Mouse (Mus musculus) limb, embryonic 10.5 days (tissue): ENCODE data around the gene Wipi2. TPM values are rescaled to one million over a fixed set of nuclear protein-coding genes. Genes with fewer than 3 reads are reported as not detected.
A peak's percentile ranks its signal among the peaks of the same experiment; 100 is the strongest.

Experiments
- DNase-seq: peaks from one replicate; pipeline ENCODE4 v3.0.0-alpha.2; 2017; ENCODE audit warnings: low spot score
- H3K27ac ChIP-seq: fragments of 300-500 bp; sonication (generic); 2 replicates; pipeline ENCODE4 v1.5.1; 2016; ENCODE audit warnings: mild to moderate bottlenecking
- H3K27me3 ChIP-seq: fragments of 300-500 bp; sonication (generic); 2 replicates; pipeline ENCODE4 v1.6.1; 2016; ENCODE audit warnings: low read depth, mild to moderate bottlenecking; ENCODE audit not compliant: poor library complexity, severe bottlenecking
- H3K36me3 ChIP-seq: fragments of 300-500 bp; sonication (generic); 2 replicates; pipeline ENCODE4 v1.6.1; 2016; ENCODE audit warnings: mild to moderate bottlenecking, moderate library complexity
- H3K4me1 ChIP-seq: fragments of 300-500 bp; sonication (generic); 2 replicates; pipeline ENCODE4 v1.6.1; 2016
- H3K4me3 ChIP-seq: fragments of 300-500 bp; sonication (generic); 2 replicates; pipeline ENCODE4 v1.5.1; 2016; ENCODE audit warnings: mild to moderate bottlenecking, moderate library complexity
- H3K9me3 ChIP-seq: fragments of 300-500 bp; sonication (generic); replicated peaks from 2 replicates; pipeline ENCODE4 v1.6.1; 2016; ENCODE audit warnings: mild to moderate bottlenecking
- WGBS: fragments of 180-500 bp; shearing (Covaris S2); methylation state at CpG from one replicate; pipeline ENCODE4 v1.1.7; 2016; 5-methylcytosine and 5-hydroxymethylcytosine counted together
- polyA plus RNA-seq: library from polyadenylated mRNA; unstranded; fragments of >200 nt; fragmentation: Nextera tagmentation; extraction: Ambion mirVana; gene quantifications from 2 replicates; pipeline ENCODE4 v1.2.1, GENCODE M21; 2016

Wipi2 gene
- polyA plus RNA-seq, 1 experiment from 2014 or later, result 71.6 TPM

DNA sequence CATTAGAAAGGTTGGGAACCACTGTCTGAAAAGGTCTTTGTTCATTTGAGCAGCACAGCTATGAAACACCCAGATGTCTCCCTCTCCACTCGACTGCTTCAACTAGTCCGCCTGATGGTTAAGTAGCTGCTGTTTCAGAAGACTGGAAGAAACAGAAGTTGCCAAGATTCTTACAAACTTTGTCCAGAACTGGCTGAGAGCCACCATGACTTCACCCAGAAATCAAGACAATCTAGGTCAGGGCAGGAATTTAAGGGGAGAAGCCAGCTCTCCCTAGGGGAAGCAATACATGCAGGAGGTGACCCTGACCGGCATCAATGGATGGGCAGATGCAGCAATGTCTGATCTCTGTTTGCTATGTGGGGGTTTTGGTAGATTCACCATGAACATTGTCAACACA, 54.4 kb downstream of the Wipi2 start:
- Histone ChIP-seq H3K27me3 (no peaks in the 10 kb centered on the region), H3K36me3 (no peaks in the 10 kb centered on the region), H3K4me3 (no peak overlapping the region), H3K27ac (no peak overlapping the region), H3K4me1 (no peaks in the 10 kb centered on the region), H3K9me3 (no peaks in the 10 kb centered on the region)
- WGBS, result 88% methylated on average over 3 of the region's 3 CpGs
- DNase-seq, result no peak

DNA sequence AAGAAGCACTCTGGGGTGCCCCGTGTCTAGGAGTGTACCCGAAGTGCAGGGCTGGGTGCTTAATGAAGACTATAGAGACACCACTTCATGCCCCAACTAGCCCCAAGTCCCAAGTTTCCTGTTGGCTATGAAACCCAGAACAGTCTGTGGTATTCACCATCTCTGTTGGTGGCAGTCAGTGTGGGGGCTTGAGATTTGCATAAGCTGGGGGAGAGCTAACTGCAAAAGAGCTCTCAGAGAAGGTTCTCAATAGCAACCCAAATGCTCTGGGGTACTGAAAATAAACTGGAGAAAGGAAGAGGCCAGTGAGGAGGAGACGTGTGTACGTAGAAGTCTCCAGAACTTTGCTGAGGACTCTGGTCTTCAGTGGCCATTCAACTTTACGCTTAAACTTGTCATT, 55.0 kb downstream of the Wipi2 start:
- Histone ChIP-seq H3K27me3 (no peaks in the 10 kb centered on the region), H3K4me1 (no peaks in the 10 kb centered on the region), H3K9me3 (no peaks in the 10 kb centered on the region), H3K36me3 (no peaks in the 10 kb centered on the region), H3K27ac (no peak overlapping the region), H3K4me3 (no peak overlapping the region)
- DNase-seq, result no peak
- 88% methylated on average over 5 of the region's 5 CpGs for WGBS

DNA sequence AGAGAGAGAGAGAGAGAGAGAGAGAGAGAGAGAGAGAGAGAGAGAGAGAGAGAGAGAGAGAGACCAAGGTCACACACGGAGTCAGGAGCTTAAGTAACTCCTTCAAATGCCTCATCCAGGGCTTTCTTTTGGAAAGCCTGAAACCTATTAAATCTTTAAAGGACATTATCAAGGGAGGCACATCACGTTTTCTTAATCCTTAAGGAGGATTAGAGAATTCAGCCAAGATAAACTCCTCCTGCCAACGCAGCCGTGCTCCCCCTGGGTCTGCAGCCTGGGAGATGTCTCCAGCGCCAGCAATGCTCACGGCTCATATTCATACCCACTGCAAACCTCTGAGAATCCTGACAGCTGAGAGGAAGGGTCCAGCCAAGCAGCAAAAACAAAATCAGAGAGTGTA, 61.4 kb downstream of the Wipi2 start:
- Histone ChIP-seq H3K27me3 (no peaks in the 10 kb centered on the region), H3K27ac (no peak overlapping the region), H3K4me3 (no peak overlapping the region), H3K4me1 (0 out of 2 replicates have a peak, but pooled peaks cover 4% of the 10 kb centered on the region), H3K9me3 (no peaks in the 10 kb centered on the region), H3K36me3 (no peaks in the 10 kb centered on the region)
- DNase-seq, result no peak
- 67% methylated on average over 6 of the region's 6 CpGs for WGBS

DNA sequence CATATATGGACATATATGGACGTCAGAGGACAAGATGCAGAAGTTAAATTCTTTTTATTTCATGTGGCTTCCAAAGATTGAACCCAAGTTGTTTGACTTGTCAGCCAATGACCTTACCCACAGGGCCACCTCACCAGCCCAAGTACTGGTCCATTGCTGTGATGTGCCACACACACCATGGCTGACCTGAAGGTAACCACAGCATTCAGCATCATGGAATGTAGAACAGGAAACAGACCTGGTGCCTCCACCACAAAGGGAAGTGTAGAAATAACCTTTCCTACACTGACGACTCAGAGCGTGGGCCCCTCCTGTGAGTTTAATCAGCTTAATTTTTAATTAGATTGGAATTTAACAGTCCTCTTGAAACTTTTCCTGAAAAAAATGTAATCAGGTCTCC, 62.8 kb downstream of the Wipi2 start:
- 92% methylated on average over 3 of the region's 3 CpGs for WGBS
- Histone ChIP-seq H3K9me3 (no peaks in the 10 kb centered on the region), H3K36me3 (no peaks in the 10 kb centered on the region), H3K4me1 (0 out of 2 replicates have a peak, but pooled peaks cover 4% of the 10 kb centered on the region), H3K27me3 (peaks cover 5% of the 10 kb centered on the region; the same call in 1 of the 2 replicates), H3K4me3 (no peak overlapping the region), H3K27ac (no peak overlapping the region)
- DNase-seq, result no peak

DNA sequence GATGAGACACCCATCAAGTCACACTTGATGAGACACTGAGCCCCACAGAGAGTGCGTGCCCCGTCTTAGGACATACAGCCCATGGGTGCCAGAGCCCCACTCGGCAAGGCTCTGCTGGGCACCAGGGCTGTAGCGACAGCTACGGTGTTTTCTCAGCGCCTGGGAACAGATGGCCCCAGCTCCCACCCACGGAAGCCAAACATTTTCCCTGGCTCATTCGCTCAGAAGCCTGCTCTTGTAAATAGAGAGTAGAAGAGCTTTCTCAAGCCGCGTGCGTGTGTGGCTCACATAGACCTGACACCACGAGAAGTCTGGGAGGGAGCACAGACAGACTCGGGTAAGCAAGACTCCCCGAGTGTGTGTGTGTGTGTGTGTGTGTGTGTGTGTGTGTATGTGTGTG, 64.8 kb downstream of the Wipi2 start, which contains the start of gene Slc29a4:
TSS of gene Slc29a4 (plus strand) at position 265 of the 400 bp plus-strand sequence.
- 65% methylated on average over 14 of the region's 14 CpGs for WGBS
- Histone ChIP-seq H3K27me3 (peaks cover 9% of the 10 kb centered on the region; the same call in 1 of the 2 replicates), H3K4me1 (0 out of 2 replicates have a peak, but pooled peaks cover 7% of the 10 kb centered on the region), H3K36me3 (no peaks in the 10 kb centered on the region), H3K9me3 (no peaks in the 10 kb centered on the region), H3K4me3 (no peak within 1 kb of the TSS), H3K27ac (no peak within 1 kb of the TSS)
- no peak for DNase-seq

DNA sequence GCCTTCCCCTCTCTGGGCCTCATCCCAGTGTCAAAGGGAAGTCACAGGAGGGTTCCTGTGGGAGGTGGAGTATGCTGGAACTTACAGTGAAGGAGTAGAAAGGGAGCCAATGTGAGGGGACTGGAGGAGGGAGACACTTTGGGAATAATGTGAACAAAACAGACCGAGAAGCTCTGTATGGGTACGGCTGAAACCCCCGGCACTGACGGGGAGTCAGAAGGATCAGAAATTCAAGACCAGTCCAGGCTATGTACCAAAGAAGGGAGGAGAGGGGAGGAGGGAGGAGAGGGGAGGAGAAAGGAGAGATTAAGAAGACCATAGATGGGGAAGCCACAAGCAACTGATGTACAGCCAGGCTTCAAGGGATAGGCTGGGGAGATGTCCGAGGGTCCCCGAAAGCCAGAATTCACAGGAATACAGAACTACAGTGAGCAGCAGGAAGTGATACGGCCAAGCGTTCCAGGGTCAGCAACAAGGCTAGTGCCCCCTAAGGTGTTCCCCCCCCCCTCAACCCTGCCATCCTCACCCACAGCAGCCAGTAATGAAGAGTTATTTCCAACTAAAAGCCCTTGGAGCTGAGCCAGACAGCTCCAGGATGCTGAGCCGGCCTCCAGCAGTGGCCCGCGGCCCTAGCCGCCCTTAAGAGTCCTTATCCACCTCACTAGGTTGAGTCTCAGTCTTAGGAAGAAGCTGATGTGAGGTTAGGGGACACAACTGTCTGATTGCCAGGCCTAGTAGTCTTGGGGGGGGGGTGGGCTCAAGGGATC, 65.7 kb downstream of the Wipi2 start:
- 0 out of 2 replicates have a peak, but pooled peaks cover 7% of the 10 kb centered on the region for H3K4me1 ChIP-seq
- no peak overlapping the region for H3K4me3 ChIP-seq
- no peaks in the 10 kb centered on the region for H3K9me3 ChIP-seq
- H3K27ac ChIP-seq, result no peak overlapping the region
- H3K36me3 ChIP-seq, result no peaks in the 10 kb centered on the region
- 79% methylated on average over 12 of the region's 12 CpGs for WGBS
- no peak for DNase-seq
- H3K27me3 ChIP-seq, result peaks cover 9% of the 10 kb centered on the region; the same call in 1 of the 2 replicates

DNA sequence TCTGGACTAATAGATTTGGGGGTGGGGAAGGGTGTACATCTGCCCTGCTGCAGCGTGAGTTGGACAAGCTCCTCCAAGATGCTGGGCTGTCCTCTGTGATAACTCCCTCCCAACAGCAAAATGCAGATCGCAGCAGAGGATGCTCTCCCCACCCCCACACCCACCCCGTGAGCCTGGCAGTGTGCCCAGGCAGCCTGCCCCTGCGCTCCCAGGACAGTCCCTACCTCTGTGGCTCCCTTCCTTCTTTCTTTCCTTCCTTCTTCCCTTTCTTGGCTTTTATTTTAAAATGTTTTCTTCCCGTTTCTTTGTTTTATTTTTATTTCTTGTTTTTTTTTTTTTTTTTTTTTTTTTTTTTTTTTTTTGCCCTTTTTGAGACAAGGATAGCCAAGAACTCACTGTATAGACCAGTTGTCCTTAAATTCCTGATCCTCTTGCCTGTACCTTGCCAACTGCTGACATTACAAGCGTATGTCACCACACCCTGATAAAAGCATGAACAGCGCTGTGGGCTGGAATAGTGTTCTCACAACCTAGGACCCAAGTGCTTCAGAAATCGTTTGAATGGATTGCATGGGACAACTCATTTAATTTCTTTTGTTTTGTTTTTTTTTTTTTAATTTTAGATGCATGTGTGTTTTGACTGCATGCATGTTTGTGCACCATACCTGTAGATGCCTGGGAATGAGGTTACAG, 66.4 kb downstream of the Wipi2 start:
- Histone ChIP-seq H3K9me3 (no peaks in the 10 kb centered on the region), H3K36me3 (no peaks in the 10 kb centered on the region), H3K27ac (no peak overlapping the region), H3K4me1 (0 out of 2 replicates have a peak, but pooled peaks cover 7% of the 10 kb centered on the region), H3K4me3 (no peak overlapping the region), H3K27me3 (peaks cover 9% of the 10 kb centered on the region; the same call in 1 of the 2 replicates)
- no peak for DNase-seq
- 58% methylated on average over 8 of the region's 8 CpGs for WGBS

DNA sequence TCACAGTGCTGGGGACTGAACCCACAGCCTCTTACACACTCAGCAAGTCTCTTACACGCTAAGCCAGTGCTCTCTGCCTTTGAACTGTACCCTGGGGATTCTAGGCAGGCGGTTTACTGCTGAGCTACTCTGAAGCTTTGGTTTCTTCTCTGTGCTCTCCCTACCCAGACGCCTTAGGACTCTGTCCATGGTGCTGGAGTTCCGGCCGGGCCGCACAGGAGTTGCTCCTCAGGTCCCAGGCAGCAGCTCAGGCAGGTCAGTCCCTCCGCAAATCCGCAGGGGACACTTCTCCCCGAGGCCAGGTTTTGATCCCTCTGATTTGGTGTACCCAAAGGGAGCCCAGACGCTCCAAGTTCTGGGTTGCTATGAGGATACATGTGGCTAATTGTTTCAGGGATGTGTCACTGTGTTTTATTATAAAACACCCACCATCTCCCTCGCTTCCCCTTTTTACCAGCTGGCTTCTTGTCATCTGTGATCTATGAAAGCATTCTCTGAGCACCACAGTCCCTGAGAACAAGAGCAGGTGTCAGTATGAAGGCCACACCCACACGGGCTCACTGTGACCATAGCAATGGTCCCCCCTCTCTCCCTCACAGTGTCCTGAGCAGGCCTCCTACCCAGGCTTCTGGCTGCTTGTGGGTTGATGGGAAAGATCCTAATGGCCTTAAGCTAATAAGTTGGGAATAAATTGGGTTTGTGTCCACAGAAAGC, 67.3 kb downstream of the Wipi2 start:
- no peak overlapping the region for H3K4me3 ChIP-seq
- DNase-seq, result peak; percentile 86
- no peak overlapping the region for H3K27ac ChIP-seq
- H3K36me3 ChIP-seq, result no peaks in the 10 kb centered on the region
- H3K27me3 ChIP-seq, result peaks cover 10% of the 10 kb centered on the region; the same call in 1 of the 2 replicates
- 14% methylated on average over 12 of the region's 12 CpGs for WGBS
- 0 out of 2 replicates have a peak, but pooled peaks cover 7% of the 10 kb centered on the region for H3K4me1 ChIP-seq
- H3K9me3 ChIP-seq, result no peaks in the 10 kb centered on the region

DNA sequence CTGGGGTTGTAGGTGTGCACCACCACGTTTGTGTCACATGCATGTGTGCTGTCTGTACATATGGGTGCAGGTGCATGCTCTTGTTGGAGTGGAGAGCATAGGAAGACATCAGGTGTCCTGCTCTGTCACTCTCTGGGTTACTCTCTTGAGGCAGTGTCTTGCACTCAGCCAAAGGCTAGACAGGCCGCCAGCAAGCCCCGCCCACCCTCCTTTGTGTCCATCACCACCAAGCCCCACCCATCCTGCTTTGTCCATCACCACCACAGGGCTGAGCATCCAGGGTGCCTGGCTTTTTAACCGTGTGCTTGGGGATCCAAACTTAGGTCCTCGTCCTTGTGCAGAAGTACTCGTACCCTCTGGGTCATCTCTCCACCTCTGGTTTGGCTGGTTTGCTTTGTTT, 68.8 kb downstream of the Wipi2 start:
- Histone ChIP-seq H3K4me1 (peaks cover 10% of the 10 kb centered on the region), H3K27me3 (peaks cover 24% of the 10 kb centered on the region), H3K4me3 (no peak overlapping the region), H3K36me3 (no peaks in the 10 kb centered on the region), H3K9me3 (no peaks in the 10 kb centered on the region), H3K27ac (no peak overlapping the region)
- WGBS, result 45% methylated on average over 6 of the region's 6 CpGs
- DNase-seq, result no peak

DNA sequence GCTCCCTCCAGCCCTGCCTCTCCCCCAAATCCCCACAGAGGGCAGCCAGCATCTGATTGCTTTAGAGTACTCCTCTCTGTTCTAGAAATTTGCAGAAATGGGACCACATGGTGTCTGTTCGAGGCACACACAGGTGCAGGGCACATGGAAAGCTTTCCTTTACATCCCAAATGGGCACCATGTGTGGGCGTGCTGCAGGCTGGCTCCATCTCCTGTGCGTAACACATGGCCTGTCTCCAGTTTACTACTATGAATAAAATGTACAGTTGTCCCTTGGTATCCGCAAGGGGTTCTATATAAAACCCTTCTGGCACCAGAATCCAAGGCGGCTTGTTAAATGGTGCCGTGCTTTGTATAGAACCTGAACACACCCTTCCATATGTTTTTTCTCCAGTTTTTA, 69.4 kb downstream of the Wipi2 start:
- Histone ChIP-seq H3K9me3 (no peaks in the 10 kb centered on the region), H3K36me3 (no peaks in the 10 kb centered on the region), H3K4me1 (peaks cover 16% of the 10 kb centered on the region), H3K27ac (no peak overlapping the region), H3K4me3 (no peak overlapping the region), H3K27me3 (peaks cover 30% of the 10 kb centered on the region)
- DNase-seq, result no peak
- 85% methylated on average over 6 of the region's 6 CpGs for WGBS

DNA sequence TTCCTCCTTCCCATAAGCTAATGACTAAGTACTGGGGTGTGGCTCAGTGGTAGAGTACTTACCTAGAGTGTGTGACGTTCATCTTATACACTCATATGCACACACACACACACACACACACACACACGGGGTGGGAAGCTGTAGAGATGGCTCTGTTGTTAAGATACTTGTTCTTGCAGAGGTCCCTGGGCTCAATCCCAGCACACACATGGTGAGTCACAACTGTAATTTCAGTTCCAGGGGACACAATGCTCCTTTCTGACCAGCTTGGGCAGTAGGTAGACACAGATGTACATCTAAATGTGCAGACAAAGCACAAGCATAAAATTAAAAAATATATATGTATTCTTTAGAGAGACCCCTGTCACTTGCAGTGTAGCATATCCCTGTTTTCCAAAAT, 70.2 kb downstream of the Wipi2 start:
- Histone ChIP-seq H3K4me3 (no peak overlapping the region), H3K27me3 (peaks cover 35% of the 10 kb centered on the region), H3K36me3 (no peaks in the 10 kb centered on the region), H3K27ac (no peak overlapping the region), H3K4me1 (peaks cover 25% of the 10 kb centered on the region), H3K9me3 (no peaks in the 10 kb centered on the region)
- no peak for DNase-seq
- 71% methylated on average over 2 of the region's 2 CpGs for WGBS

DNA sequence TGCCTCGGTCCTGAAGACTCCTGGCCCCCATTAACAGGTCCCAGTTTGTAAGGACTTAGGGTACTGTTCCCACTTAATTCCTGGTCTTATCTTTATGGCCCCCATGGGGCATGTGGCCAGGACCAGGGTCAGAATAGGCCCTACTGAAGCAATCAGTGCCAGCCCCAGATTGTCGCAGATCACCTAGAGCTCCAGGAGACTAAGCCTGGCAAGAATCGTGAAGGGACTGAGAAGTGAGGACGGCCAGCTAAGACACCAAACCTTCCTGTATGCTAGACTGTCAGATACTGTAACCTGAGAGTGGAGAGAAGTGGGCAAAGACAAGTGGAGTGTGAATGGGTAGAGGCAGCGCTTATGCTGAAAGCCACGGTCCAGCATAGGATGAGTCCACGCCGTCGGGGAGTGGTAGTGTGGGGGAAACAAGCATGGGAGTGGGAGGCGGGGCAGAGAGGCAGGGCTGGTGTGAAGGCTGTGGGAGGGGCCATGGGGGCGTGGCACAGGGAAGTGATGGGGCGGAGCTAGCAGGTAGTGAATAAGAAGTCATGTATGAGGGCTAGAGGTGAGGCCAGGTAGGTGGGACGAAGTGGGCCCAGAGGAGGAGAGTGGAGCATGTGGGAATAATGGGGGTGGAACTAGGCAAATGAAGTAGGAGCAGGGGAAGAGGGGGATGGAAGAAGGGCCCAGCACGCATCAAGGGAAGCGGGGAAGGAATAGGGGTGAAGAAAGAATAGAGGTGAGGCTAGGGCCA, 73.5 kb downstream of the Wipi2 start:
- Histone ChIP-seq H3K4me1 (peaks cover 27% of the 10 kb centered on the region), H3K36me3 (no peaks in the 10 kb centered on the region; the same call in 1 of the 2 replicates), H3K27me3 (peaks cover 47% of the 10 kb centered on the region), H3K9me3 (no peaks in the 10 kb centered on the region), H3K4me3 (peak overlapping the region; percentile 79), H3K27ac (no peak overlapping the region)
- peak; percentile 44 for DNase-seq
- WGBS, result 10% methylated on average over 15 of the region's 15 CpGs
